Mouse (Mus musculus): Measurements from ENCODE around the gene Mpp3.
"Not testable (repeated sequence)": the region's sequence is repeated elsewhere in the genome, so short reads cannot be mapped to it uniquely, and the experiment has no call there.

Mpp3 gene

DNA sequence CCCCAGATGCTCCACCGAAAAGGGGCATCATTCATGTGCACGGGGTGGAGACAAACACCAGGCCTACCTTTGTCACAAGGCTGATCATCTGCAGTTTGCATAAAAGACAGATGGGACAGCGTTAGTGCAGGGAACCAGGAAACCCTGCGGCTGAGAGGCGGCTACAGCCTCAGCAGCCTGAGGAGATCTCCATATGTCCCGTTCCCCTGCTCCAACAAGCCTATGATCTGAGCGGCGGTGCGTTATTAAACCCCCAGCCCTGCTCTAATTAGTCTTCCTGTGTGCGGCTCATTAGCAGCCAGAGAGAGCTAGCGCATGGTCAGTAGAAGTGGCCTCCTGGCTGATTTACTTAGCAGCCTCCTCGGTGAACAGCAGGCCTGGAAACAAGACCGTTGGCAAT, 18.1 kb downstream of the Mpp3 start:
- no peak for DNase-seq

DNA sequence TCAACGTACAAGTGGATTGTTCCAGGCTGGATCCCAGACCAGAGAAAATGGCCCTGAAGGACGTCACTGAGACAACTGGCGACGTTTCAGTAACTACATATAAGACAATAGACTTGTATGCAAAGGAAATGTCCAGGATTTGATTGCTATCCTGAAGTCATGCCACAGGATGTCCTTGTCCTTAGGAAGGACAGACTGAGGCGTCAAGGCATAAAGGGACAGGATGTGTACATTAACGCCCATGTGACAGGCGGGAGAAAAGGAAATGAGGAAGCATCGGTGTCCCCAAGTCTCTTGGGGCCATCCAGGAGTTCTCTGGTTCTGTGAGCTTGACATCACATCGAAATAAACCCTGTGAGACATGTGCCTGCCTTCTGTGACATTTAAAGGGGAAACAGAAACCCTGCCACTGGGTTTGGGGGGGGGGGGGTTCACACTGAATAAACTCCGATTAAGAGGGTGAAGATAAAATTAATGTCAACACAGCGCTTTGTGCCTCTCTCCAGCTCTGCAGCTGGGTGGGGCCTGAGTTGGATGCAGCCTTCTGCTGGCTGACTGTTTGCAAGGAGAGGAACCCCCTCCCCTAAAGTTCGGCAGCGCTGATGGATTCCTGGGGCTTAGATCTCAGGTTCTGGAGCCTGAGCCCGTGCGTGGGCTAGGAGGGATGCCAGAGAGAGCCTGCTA, 19.2 kb downstream of the Mpp3 start:
- DNase-seq: no peak

DNA sequence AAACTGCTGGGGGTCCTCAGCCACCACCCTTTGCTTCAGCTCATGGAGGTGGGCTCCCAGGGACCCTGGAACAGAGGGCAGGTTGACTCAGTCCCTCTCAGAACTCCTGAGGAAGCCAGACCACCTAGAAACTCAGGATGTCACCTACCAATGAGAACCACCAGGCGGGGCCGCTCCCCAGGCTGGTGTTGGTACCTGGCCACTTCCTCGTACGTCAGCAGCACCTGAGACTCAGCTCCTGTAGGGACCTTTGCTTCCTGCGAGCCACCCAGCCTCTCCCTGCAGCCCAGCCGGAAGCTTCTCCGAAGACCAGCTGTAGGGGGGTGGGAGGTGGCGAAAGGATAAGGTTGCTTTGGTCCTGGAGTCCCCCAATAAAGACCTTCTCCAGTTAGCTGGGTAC, 19.9 kb downstream of the Mpp3 start:
- no peak for DNase-seq

DNA sequence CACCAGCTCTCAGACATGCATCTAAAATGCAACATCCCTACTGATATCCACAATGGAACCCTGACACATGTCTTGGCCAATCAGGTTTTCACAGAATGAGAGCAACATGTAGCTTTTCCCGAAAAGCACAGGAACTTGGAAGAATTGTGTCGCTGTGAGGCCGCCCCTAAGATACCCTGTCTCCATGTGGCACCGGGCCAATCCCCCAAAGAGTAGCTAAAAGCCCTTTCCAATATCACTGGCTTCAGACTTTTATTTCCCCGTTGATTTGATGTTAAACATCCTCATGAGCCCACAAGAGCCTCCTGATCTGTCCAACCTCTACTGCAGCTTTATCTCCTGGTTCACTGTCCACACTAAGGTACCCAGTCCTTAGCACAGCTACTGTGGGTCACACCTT, 21.6 kb downstream of the Mpp3 start:
- no peak for DNase-seq

DNA sequence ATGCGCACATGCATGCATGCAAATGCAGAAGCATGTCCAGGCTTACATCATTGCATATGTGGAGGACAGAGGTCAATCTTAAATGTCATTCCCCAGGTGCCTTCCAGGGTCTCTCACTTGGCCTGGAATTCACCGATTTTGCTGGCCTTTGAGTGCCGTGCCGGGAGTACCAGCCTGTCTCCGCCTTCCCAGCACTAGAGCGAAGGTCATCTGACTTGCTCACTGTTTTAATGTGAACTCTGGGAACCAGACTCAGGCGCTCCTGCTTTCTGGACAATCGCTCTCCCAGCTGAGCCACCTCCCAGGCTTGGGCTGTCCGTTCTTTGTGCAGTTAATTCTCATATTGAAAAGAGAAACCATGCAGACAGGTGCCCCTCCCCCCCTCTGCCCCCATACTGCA, 22.0 kb downstream of the Mpp3 start:
- no peak for DNase-seq

DNA sequence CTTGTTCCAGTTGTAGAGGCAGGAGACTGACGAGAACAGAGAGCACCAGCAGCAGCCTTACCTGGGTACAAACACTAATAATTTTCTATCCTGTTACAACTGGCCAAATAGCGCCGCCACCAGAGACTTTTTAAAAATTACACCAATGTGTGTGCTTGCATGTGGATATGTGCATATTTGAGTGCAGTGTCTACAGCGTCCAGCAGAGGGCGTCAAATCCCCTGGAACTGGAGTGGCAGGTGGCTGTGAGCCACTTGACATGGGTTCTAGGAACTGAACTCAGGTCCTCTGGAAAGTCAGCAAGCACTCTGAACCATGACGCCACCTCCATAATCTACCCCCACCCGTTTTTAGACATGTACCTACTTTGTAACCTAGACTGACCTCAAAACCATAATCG, 24.0 kb downstream of the Mpp3 start:
- DNase-seq: no peak

DNA sequence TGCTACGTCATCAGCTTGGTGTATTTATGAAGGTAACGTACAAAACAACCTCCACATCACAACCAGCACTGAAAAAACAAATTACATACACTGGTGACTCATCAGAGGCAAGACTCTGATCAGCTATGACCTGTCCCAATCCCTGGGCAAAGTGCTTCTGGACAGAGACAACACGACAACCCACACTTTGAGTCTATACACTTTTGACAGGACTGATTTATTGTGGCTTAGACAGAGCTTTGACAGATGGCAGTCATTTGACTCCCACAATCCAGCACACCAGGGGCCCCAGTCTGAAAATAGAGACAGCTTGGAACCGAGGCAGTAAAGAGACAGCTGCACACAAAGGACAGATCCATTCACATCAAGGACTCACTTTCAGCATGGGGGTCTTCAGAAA, 28.8 kb downstream of the Mpp3 start:
- DNase-seq: no peak

DNA sequence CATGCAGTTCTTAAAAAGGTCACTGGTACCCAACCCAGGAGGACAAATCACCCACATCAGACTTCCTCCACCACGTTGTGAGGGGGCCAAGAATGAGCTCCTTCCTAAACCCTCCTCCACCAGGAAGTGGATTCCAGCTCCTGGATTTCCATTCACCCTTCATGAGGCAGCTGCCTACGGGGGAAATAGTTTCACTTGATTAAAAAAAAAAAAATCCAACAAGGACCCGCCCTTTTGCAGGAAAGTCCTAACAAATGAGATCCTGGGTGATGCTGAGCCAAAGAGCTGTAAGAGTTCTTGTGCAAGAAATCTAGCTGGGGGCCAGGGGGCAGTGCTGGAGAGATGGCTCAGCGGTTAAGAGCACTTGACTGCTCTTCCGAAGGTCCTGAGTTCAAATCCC, 30.0 kb downstream of the Mpp3 start:
- DNase-seq: peak; percentile 37

DNA sequence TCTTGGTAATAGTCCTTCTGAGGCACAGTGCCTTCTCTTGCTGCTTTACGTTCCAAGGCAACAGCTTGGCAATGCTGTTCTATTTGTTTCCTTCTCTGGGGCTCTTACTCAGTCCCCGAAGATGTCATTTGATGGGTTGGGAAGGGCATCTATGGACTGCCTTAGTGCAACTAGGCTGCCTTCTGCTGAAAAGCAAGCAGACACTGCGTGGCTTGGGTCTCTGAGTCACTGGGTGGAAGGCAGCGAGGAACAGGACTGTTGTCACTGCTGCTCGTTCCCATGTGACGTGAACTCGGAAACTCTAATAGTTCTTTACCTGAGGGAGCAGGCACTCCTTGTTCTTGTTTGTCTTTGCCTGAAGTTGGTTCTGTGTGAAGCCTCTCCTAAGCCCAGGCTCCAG, 32.3 kb downstream of the Mpp3 start:
- DNase-seq: no peak

DNA sequence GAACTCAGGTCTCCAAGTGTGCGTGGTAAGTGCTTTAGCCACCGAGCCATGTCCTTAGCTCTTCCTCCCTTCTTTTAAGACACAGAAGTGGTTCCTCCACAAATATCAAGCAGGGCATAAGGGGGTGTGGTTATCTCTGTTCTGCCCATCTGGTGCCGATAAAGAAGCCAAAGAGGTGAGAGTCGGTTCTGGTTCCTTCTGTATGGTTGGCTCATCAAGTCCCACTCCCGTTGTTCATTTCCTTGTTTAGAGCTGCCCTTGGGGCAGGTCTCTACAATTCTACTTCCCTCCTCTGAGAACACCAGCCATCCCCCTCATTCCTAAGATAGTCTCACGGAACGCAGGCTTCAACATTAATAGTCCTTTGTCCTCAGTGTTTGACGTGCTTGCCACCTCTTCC, 34.2 kb downstream of the Mpp3 start:
- no peak for DNase-seq

DNA sequence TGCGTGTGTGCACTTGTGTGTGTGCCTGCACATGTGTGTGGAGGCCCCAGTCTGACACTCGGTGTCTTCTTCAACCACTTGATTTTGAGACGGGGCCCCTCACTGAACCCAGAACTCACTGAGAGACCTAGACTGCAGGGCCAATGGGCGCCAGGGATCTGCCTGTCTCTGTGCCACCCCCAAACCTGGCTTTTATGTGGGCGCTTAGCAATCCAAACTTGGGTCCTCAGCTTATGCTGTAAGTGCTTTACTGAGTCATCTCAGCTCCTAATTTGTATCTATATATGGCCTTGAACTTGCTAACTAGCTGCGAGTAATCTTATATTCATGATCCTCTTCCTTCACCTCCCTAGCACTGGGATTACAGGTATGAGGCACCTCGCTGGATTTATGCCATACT, 35.9 kb downstream of the Mpp3 start:
- no peak for DNase-seq

DNA sequence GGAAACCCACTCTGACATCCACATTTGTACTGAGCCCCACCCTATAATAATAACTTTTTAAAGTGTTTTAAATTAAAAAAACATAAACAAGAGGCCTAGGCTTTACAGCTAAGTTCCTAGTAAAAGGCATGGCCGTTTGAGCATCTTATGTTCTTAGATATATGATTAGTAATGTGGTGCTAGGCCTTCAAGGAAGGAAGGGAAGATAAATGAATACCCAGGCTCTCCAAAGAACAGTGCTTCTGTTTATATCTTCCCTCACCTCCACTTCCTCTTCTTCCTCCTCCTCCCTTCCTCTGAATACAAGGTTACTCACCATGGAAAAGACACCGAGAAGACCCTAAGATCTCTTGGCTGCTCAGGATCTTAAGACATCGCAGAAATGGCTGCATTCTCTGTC, 36.4 kb downstream of the Mpp3 start:
- DNase-seq: no peak

DNA sequence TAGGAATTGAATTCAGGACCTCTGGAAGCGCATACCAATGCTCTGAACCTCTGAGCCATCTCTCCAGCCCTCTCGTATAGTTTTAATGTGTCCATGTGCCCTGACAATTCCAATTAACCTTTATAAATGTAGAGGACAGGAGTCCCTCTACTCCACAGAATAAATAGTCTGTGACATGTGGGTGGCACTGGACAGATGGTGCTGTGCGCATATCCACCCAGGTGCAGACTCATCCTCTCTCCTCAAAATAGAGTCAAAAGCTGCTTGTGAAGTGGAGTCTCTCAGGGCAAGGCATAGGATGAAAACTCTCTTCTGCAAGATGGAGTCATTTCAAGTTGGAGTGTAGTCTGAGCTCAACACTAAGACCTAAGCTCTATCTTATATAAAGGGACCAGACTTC, 38.0 kb downstream of the Mpp3 start:
- no peak for DNase-seq

DNA sequence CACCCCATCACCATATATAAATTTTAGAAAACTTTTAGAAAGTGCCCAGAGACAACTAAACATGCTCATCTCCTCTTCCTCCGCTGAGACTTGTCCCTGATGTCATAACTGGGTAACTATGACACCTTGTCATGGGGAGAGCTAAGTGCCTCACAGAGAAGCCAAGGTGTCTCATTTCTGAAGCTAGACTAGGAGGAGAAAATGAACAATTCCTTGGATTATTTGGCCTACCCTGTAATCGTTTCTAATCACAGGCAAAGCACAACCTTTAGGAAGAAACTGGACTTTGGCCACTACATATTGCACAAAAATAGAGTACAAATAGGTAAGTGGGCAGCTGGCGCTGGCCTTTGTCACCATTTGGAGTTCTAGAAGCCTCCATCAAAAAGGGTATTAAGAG, 41.3 kb downstream of the Mpp3 start, which contains the start of gene Dusp3:
TSS of gene Dusp3 (minus strand) at position 101 of the 400 bp plus-strand sequence.
- no peak for DNase-seq

DNA sequence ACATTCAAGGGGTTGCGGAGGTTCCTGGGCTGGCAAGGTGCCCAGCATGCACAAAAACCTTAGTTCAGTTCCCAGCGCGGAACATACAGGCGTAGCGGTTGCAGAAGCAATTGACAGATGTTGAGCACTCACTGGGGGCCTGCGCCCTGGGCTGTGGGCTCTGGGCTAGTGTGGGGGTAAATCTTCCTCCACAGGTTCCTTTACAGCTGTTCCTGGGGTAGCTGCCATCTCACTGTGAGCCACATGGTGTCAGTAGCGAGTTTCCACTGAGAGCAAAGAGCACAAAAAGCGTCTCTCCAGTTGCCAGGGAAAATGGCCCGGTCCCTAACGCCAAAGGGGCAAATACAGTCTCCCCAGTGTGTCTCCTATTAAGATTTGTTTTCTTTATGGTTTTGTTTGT, 42.3 kb downstream of the Mpp3 start:
- peak; percentile 92 for DNase-seq

DNA sequence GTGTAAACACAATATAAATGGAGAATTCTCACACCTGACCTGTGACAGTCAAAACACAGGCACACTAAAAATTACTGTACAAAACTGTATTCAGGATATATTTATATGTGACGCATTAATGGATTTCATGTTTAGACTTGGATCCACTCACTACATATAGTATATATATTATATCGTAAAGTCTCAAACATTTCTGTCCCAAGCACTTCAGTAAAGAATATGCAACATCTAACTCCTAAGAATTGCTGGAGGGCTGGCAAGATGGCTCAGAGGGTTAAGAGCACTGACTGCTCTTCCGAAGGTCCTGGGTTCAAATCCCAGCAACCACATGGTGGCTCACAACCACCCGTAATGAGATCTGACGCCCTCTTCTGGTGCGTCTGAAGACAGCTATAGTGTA, 42.8 kb downstream of the Mpp3 start:
- DNase-seq: not testable (repeated sequence)

DNA sequence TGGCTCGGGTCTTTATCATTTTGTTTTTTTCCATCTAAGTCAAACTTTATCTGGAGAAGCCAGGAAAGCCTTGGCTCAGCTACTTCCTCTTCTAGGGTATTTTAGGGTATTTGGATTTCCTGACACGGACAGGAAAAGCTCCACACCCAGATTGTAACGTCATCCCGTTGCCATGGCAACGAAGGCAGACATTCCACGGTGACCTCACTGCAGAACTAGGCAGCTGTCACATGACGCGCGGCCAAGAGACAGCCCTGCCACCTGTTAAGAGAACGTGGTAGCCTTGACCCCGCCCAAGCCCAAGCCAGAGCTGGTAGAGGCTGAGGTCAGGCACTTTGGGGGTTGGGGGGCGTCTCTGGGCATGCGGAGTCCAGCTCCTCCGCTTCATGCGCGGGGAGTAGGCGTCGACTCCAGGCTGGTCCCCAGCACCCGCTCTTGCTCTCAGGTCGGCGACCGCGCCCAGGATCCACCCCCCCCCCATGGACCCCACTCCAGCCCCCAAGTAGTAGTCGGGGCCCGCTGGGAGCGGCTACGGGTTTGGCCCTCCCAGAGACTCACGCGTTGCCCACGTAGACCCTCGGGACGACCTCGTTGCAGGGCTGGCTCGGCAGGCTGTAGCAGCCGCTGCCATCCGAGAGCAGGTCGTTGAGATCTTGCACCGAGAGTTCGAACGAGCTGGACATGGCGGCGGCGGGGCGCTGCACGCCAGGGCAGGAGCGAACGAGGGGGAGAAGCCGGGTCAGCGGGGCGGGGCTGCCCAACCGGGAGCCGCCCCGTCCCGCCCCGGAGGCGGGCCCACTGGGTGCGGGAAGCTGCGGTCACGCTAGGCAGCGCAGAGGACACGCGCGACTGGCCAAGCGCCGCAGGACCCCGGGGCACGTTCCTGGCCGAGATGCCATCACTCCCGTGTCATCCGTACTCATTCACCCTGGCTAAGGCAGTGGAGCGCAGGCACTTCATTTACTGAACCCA, 43.9 kb downstream of the Mpp3 start, which contains the start of gene Cfap97d1:
TSS of gene Cfap97d1 (plus strand) at position 226 of the 972 bp plus-strand sequence.
- peak; percentile 98 for DNase-seq

DNA sequence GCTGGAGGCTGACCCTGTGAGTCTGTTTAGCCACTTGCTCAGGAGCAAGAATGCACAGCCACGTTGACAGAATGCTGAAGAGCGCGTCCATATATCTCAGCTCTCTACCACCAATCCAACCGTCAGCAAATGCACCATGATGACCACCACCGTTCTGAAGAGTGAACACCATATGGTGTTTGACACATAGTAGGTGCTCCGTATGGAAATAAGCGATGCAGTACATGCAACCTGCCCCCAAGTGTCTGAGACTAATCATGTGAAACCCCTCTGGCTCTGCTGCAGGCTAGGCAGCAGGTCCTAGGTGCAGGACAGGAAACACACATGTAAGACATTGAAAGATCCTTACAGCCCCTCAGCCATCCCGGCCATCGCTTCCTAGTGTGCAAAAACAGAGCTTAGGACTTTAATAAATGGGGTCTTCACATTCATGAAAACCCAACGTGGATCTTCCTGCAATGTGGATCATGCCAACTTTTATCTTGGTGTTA, 44.8 kb downstream of the Mpp3 start:
- no peak for DNase-seq

DNA sequence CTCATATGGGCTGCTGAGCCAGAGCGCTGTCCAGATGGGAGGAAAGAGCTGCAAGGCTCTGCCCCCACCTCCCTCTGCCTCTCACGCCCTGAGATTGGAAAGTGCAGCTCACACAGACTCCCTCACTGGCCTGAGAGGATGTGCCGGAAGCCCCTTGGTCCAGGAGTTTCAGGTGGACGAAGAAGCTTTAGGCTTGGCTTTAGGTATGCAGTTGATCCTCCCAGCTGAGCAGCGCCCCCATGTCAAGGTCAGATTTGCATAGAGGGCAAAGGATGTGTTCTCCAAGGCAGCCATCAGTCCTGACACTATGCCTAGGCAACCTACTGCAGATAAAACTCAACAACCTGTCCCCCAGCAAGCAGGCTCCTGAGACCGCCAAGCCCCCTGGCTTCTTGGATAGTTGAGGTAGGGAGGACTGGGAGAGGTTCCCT, 45.3 kb downstream of the Mpp3 start:
- DNase-seq: peak; percentile 53

DNA sequence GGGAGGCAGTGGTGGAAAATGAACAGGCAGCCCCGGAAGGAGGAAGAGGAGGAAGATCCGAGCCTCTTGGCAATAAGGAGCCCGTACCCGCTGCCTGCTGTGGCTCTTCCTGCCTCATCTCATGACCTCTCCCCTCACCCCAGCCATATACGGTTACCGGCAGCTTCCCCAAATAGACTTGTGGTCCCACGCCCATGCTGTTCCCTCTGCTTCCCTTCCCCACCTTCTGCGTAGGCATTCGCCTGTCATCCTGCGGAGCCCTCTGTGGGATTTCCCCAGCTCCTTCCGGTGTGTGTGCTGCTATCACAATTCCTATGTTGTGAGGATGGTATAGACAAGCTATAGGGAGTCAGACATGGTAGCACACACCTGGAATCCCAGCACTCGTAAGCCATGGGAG, 46.4 kb downstream of the Mpp3 start:
- peak; percentile 47 for DNase-seq

DNA sequence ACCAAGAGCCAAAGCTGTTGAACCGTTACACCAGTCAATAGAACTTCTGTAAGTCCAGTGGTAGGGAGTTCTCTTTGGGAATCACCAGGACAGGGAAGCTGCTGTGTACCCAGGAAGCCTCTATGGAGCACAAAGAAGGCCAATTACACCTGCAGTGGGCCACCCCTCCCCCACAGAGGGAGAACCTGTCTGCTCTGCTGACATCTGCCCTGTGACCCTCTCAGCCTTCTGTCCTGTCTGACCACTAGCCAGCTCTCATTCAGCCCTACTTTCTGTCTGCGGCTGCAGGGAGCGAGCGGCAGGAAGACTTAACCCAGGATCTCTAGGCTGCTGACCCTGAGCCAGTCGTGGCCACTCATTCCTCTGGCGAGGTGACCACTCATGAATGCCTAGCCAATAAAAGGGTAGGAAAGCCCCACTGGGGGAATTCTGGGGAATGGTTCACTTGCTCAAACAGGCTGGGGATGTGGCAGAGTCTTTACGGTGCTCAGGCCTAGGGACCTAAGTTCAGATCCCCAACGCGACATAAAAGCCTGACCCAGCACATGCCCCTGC, 47.6 kb downstream of the Mpp3 start:
- no peak for DNase-seq

DNA sequence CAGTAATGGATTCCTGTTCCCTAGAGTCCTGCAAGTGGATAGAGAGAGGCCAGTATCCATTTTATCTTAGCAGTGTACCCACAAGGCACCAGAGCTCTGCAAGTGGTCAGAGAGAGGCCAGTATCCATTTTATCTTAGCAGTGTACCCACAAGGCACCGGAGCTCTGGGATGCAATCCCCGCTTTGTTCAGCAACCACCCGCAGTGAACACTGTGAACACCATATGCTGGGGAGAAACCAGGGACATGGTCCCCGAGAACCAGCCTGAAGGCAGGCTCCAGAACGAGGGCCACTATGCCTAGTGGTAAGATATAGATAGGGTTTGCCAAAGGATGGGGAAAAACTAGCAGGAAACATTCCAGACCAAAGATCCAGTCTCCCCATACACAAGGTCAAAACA, 49.1 kb downstream of the Mpp3 start:
- DNase-seq: no peak

DNA sequence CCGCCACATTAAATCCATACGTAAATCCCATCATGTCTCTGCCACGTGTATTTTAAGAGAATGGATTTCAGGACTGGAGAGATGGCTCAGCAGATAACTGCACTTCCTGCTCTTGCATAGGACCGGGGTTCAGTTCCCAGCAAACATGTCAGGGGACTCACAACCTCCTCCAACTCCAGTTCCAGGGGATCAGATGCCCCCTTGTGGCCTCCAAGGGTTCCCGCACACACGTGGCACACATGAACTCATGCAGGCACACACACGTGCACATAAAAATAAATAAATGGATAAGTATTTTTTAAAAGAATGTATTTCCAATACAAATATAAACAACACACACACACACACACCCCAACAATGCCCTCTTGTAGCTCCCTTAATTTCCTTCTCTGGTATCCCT, 51.3 kb downstream of the Mpp3 start:
- DNase-seq: no peak

DNA sequence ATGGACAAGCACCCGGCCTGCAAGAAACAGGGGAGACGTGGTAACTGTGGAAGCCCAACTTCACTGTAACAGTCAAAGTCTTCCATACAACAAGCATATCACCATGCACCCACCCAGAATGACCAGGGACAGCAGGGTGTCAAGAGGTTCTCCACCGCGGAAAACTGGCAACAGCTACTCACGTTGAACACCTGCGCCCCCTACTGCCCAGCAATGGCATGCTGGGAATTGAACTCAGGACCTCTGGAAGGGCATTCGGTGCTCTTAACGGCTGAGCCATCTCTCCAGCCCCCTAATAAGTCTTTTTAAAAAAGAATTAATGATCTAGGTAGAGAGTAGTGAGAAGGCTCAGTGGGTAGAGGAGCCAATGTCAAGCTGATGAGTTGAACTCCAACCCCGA, 53.3 kb downstream of the Mpp3 start:
- peak; percentile 43 for DNase-seq

Data from kidney, postnatal 10 days (tissue).